Mouse (Mus musculus) stomach, postnatal 0 days (tissue): ENCODE measurements around the gene Cdcp1.

ENCODE experiments used
- CTCF ChIP-seq: IDR thresholded peaks from 2 replicates; pipeline ENCODE4 v1.5.1; 2016; ENCODE audit warnings: antibody characterized with exemption, low read depth, mild to moderate bottlenecking, moderate library complexity
- EP300 ChIP-seq: optimal IDR thresholded peaks from 2 replicates; pipeline ENCODE3; 2016; ENCODE audit warnings: antibody characterized with exemption

DNA sequence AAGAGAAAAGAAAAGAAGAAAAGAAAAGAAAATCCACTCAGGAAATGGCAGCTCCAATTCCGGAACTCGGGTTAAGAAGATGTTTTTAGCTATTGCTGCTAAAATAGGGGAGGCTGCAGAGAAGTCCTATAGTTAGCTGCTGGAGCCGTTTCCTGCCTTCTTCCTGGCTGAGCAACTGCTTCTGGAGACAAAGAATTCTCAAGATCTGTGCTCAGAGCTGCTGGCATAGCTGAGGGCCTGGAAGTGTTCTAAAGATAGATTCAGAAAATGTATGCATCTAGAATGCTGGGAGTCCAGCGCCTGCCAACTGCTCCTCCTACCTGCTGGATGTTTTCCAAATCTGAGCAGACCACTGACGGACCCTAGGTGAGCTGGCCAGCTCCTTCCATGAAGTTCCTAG lies 4.0 kb upstream of the Cdcp1 start:
- TF ChIP-seq CTCF (no peak), EP300 (no peak)
